Mouse (Mus musculus): Measurements from ENCODE around the gene Irx2.

DNA sequence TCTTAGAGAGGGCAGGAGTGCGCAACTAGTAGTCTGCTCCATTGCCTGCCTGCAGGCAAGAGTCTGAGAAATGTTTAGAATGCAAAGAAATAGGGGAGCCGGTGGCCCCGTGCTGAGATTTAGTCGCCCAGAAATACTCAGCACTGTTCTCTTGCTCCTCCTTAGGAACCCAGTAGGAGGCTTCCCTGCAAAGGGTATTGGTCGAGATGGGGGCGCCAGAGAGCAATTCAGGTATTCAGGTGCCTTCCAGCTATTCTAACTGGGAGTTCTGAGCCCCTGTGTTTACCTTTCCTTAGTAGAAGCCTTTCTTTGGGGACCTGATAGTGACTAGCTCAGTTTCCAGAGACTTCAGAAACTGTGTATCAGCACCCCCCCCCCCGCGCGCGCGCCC lies 11.5 kb downstream of the Irx2 start:
- TF ChIP-seq CTCF (IDR thresholded peaks at IDR 0.05; ENCODE audit: low read depth) (no peak), EP300 (IDR thresholded peaks at IDR 0.05; ENCODE audit: low read depth) (no peak)
